Mouse (Mus musculus) neural tube, embryonic 14.5 days (tissue): ENCODE results near the gene Ccdc36. TPM values are rescaled to one million over a fixed set of nuclear protein-coding genes. Genes with fewer than 3 reads are reported as not detected.

Experiments used
- ATAC-seq: fragments of 200-750 bp; cut with Nextera tagmentation; 2 replicates; pipeline ENCODE4 v1.8.0; 2017; ENCODE audit warnings: low read depth, mild to moderate bottlenecking, moderate TSS enrichment, moderate library complexity
- H3K27ac ChIP-seq: fragments of 300-500 bp; sonication (generic); 2 replicates; pipeline ENCODE4 v1.5.1; 2014; ENCODE audit warnings: low read depth, mild to moderate bottlenecking, control low read depth, low read length, moderate library complexity, mixed read lengths
- H3K27me3 ChIP-seq: fragments of 300-500 bp; sonication (generic); 2 replicates; pipeline ENCODE4 v1.6.1; 2014; ENCODE audit warnings: low read length; ENCODE audit not compliant: control insufficient read depth, insufficient read depth
- H3K36me3 ChIP-seq: fragments of 300-500 bp; sonication (generic); 2 replicates; pipeline ENCODE4 v1.6.1; 2014; ENCODE audit warnings: low read length, mixed read lengths; ENCODE audit not compliant: control insufficient read depth, insufficient read depth
- H3K4me1 ChIP-seq: fragments of 300-500 bp; sonication (generic); 2 replicates; pipeline ENCODE4 v1.6.1; 2014; ENCODE audit warnings: low read length; ENCODE audit not compliant: control insufficient read depth, insufficient read depth
- H3K4me2 ChIP-seq: fragments of 300-500 bp; sonication (generic); 2 replicates; pipeline ENCODE4 v1.6.1; 2014; ENCODE audit warnings: mild to moderate bottlenecking, low read depth, low read length, control low read depth
- H3K4me3 ChIP-seq: fragments of 300-500 bp; sonication (generic); 2 replicates; pipeline ENCODE4 v1.5.1; 2014; ENCODE audit warnings: low read depth, low read length, control low read depth, mixed read lengths
- H3K9ac ChIP-seq: fragments of 300-500 bp; sonication (generic); replicated peaks from 2 replicates; pipeline ENCODE4 v1.6.1; 2014; ENCODE audit warnings: low read depth, mild to moderate bottlenecking, control low read depth, low read length, mixed read lengths
- H3K9me3 ChIP-seq: fragments of 300-500 bp; sonication (generic); 2 replicates; pipeline ENCODE4 v1.6.1; 2016; ENCODE audit warnings: low read length; ENCODE audit not compliant: control insufficient read depth
- WGBS: fragments of 180-500 bp; shearing (Covaris S2); extraction: QIAGEN DNeasy Blood & Tissue Kit; methylation state at CpG from one replicate; pipeline ENCODE4 v1.1.7; 2014; 5-methylcytosine and 5-hydroxymethylcytosine counted together
- polyA plus RNA-seq: library from polyadenylated mRNA; unstranded; fragments of >200 nt; fragmentation: Nextera tagmentation; extraction: Ambion mirVana; gene quantifications from 2 replicates; pipeline ENCODE4 v1.2.1, GENCODE M21; 2014

Gene Ccdc36
- polyA plus RNA-seq, 1 experiment from 2014 or later = 1.7 TPM

DNA sequence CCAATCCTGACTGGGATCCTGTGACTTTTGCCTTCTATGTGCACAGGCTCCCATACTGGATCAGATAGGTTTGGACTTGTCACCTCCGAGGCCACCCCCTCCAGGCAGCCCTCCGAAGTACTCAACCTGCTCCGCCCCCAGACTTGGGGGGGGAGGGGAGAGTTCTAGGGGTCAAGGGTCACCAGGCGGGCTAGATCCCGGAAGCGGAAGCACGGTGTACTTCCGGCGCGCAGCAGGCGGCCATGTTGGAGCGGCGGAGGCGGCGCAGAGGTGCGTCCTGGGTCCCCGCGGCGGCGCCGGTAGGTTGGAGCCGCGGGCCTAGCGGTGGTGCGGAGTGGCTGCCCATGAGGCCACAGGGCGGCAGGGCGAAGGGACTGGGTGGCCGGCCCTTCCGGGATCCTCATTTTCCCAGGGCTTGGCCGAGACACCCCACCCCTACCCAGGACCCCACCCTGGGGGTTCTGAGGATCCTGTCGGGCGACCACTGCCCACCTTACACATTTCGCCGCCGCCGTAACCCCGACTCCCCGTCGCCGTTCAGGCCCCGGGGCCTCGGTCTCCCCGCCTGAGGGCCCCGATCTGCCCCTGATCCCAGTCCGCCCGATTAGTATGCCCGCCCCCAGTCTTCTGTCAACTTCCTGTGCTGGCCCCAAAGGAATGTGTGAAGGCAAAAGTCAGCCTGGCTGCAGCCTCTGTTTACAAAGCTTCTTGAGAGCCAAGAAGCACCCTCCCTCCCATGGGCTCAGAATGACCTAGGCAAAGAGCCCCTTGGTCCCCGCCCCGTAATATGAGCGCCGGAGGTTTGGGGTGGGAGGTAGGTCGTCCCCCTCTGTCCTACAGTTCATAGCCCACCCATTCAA, 32.3 kb upstream of the Ccdc36 start, which contains the start of gene Ccdc71:
TSS of gene Ccdc71 (plus strand) at position 209 of the 860 bp plus-strand sequence.
- no peaks in the 10 kb centered on the region for H3K9me3 ChIP-seq
- WGBS = under 1% methylated on average over 42 of the region's 52 CpGs
- H3K9ac ChIP-seq = peak within 1 kb of the TSS; percentile 72
- no peaks in the 10 kb centered on the region for H3K27me3 ChIP-seq
- H3K4me2 ChIP-seq = peak within 1 kb of the TSS; percentile 68
- peak within 1 kb of the TSS; percentile 69 for H3K4me3 ChIP-seq
- peak within 1 kb of the TSS; percentile 73 for H3K27ac ChIP-seq
- peaks cover 10% of the 10 kb centered on the region for H3K4me1 ChIP-seq
- peaks cover 10% of the 10 kb centered on the region for H3K36me3 ChIP-seq
- ATAC-seq = peak; percentile 81

GRCm38 (mm10) chr9:108459939-108460318, 31.6 kb upstream of the Ccdc36 start:
- 0 out of 2 replicates have a peak, but pooled peaks have one; percentile 5 for ATAC-seq
- 0 out of 2 replicates have a peak overlapping the region, but pooled peaks have one; percentile 72 for H3K9ac ChIP-seq

DNA sequence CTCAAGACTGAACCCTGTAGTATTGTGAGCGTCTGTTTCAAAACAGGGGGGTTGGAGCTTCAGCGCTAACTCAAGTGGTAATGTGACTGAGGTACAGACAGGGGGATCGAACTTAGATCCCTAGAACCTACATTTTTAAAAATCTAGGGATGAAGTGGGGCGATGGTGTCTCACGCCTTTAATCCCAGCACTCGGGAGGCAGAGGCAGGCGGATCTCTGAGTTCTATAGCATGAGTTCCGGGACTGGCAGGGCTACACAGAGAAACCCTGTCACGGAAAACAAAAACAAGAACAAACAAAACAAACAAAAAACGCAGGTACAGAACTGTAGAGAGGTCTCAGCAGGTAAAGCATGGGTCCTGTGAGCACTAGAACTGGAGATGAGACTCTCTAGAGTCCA, 28.7 kb upstream of the Ccdc36 start:
- Histone ChIP-seq H3K4me3 (no peak overlapping the region), H3K27me3 (no peaks in the 10 kb centered on the region), H3K27ac (no peak overlapping the region), H3K36me3 (no peaks in the 10 kb centered on the region), H3K4me1 (peaks cover 16% of the 10 kb centered on the region), H3K9ac (no peak overlapping the region), H3K9me3 (no peaks in the 10 kb centered on the region), H3K4me2 (no peak overlapping the region)
- WGBS = 85% methylated on average over 10 of the region's 10 CpGs
- no peak for ATAC-seq

More at GRCm38 (mm10) chr9:108459939-108460318, 31.6 kb upstream of the Ccdc36 start:
- Histone ChIP-seq H3K36me3 (peaks cover 10% of the 10 kb centered on the region), H3K4me1 (peaks cover 10% of the 10 kb centered on the region), H3K4me2 (peak overlapping the region; percentile 68), H3K9me3 (no peaks in the 10 kb centered on the region), H3K27ac (peak overlapping the region; percentile 73), H3K4me3 (peak overlapping the region; percentile 69), H3K27me3 (no peaks in the 10 kb centered on the region)
- 95% methylated on average over 1 of the region's 1 CpGs for WGBS

- Histone ChIP-seq H3K27ac (no peak overlapping the region), H3K36me3 (no peaks in the 10 kb centered on the region), H3K4me3 (no peak overlapping the region), H3K9me3 (no peaks in the 10 kb centered on the region), H3K9ac (no peak overlapping the region), H3K4me1 (peaks cover 14% of the 10 kb centered on the region), H3K27me3 (no peaks in the 10 kb centered on the region), H3K4me2 (no peak overlapping the region)
- WGBS = 83% methylated on average over 12 of the region's 12 CpGs
- ATAC-seq = no peak
Measured at GRCm38 (mm10) chr9:108455747-108456571, 27.7 kb upstream of the Ccdc36 start.

GRCm38 (mm10) chr9:108454429-108454828, 26.1 kb upstream of the Ccdc36 start:
- no peaks in the 10 kb centered on the region for H3K9me3 ChIP-seq
- 87% methylated on average over 6 of the region's 6 CpGs for WGBS
- no peak overlapping the region for H3K9ac ChIP-seq
- no peaks in the 10 kb centered on the region for H3K36me3 ChIP-seq
- H3K4me3 ChIP-seq = no peak overlapping the region
- H3K27me3 ChIP-seq = no peaks in the 10 kb centered on the region
- H3K27ac ChIP-seq = no peak overlapping the region
- ATAC-seq = no peak
- no peak overlapping the region for H3K4me2 ChIP-seq
- peaks cover 30% of the 10 kb centered on the region for H3K4me1 ChIP-seq

GRCm38 (mm10) chr9:108453458-108453857, 25.2 kb upstream of the Ccdc36 start:
- Histone ChIP-seq H3K4me1 (peaks cover 35% of the 10 kb centered on the region), H3K27ac (peak overlapping the region; percentile 75; the same call in 1 of the 2 replicates), H3K27me3 (no peaks in the 10 kb centered on the region), H3K4me3 (no peak overlapping the region), H3K4me2 (peak overlapping the region; percentile 74; the same call in 1 of the 2 replicates), H3K9ac (no peak overlapping the region; the same call in 1 of the 2 replicates), H3K36me3 (no peaks in the 10 kb centered on the region), H3K9me3 (no peaks in the 10 kb centered on the region)
- WGBS = 87% methylated on average over 4 of the region's 4 CpGs
- ATAC-seq = no peak

DNA sequence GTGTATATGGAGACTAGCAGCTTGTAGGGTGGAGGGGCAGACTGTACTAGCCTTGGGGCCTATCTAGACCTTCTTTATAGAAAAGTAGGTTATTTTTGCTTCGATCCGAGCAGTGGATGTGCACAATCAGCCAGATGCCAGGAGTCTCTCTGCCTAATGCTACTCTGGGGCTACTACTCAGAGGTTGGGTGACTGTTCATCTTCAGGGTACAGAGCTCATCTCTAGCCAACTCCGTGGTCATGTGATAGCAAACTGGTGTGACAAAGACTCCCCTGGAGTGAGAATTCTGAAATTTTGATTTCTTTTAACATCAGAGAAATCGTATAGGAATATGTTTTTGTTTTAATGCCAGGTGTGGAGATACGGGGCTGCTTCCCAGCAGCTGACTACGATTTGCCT, 24.6 kb upstream of the Ccdc36 start:
- ATAC-seq = no peak; the same call in 1 of the 2 replicates

DNA sequence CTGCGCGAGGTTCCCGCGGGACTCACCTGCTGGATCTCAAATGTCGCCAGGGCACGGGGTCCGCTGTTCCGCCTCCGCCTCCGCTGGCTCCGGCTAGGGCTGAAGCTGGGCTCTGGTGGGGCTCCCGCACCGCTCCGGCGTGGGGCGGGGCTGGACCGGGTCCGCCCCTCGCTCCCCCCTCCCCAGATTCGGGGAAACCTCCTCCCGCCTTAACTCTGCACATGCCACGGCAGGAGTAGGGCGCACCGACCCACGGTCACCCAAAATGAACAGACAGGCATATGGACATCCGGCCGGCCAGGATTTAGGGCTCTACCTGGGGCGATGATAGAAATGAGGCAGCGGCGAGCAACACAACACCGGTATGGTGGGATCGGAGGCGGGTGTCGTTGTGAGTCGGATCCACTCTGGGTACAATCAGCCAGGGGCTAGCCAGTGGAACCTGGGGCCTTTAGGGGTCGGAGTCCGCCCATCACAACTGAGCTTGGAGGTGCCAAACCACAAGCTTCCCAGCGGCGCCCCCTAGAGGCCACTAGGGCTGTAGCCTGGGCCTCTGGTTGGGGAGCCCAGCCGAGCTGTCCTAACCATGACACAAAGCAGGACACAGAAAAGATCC, 24.1 kb upstream of the Ccdc36 start:
- peak overlapping the region; percentile 63 for H3K4me3 ChIP-seq
- H3K4me1 ChIP-seq = peaks cover 35% of the 10 kb centered on the region
- ATAC-seq = peak; percentile 87
- peak overlapping the region; percentile 74 for H3K4me2 ChIP-seq
- no peaks in the 10 kb centered on the region for H3K9me3 ChIP-seq
- peak overlapping the region; percentile 78 for H3K9ac ChIP-seq
- no peaks in the 10 kb centered on the region for H3K27me3 ChIP-seq
- peak overlapping the region; percentile 75 for H3K27ac ChIP-seq
- H3K36me3 ChIP-seq = peaks cover 8% of the 10 kb centered on the region
- WGBS = under 1% methylated on average over 40 of the region's 40 CpGs

More for the DNA sequence above, 24.6 kb upstream of the Ccdc36 start:
- Histone ChIP-seq H3K27me3 (no peaks in the 10 kb centered on the region), H3K27ac (peak overlapping the region; percentile 75), H3K36me3 (peaks cover 4% of the 10 kb centered on the region; the same call in 1 of the 2 replicates), H3K4me2 (peak overlapping the region; percentile 74), H3K4me1 (peaks cover 35% of the 10 kb centered on the region), H3K9ac (peak overlapping the region; percentile 78), H3K9me3 (no peaks in the 10 kb centered on the region), H3K4me3 (peak overlapping the region; percentile 63)
- WGBS = 46% methylated on average over 6 of the region's 6 CpGs
